Mouse (Mus musculus): ENCODE results near the gene Ralgps1.

Ralgps1 gene

DNA sequence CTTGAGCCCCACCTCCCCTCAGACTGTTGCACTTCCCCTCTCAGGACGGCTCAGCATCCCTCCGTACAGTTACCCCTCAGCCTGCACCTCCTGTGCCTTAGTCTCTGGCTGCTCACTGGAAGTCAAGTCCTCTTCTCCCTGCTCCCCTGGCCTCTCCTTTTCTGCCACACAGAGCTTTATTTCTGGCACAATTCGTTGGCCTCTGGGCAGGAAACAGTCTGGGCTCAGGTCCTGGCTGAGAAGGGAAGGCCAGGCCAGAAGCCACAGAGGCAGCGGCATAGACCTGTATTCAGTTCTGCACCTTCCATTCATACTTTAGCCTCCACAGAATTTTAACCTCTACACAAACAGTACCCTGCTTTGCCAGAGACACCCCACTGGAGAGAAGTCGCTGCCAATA lies 124.4 kb downstream of the Ralgps1 start:
- no peak for DNase-seq (ENCODE audit: extremely low spot score, low read depth, low spot score)

DNA sequence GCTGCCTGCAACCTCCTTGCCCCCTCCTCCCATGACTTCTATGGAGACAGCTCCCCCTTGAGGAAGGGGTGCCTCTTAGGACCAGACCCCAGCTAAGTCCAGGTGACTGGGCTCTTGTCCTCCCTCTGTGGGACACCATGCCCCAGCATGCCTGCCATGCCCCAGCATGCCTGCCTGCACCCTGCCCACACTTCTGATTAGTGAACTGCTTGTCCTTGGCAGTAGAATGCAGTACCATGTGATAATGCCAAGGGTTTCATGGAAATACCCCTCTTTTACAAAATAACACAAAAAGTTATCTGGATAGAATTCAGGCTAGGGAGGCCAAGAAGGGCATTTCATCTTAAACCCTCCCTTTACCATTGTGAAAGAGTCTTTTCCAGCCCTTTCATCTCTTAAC lies 125.9 kb downstream of the Ralgps1 start:
- no peak for DNase-seq (ENCODE audit: extremely low spot score, low read depth, low spot score)

DNA sequence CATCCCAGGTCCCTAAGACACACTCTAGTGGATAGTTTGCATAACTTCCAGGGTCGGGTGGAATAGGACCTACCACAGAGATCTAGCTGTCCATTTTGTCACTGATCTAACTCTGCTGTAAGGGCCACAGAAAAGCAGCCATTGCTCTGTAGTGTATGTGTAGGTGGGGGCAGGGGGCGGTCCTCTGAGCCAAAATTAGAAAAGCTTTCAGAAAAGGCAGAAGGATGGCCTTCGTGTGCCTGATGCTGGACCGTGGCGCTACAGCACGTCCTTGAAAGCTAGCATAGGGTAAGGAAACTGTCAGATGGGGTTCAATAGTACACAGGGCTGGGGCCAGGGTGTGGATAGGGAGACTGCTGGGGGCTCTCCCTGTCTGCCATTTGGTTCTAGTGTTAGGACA lies 126.4 kb downstream of the Ralgps1 start:
- DNase-seq (ENCODE audit: extremely low spot score, low read depth, low spot score): no peak

DNA sequence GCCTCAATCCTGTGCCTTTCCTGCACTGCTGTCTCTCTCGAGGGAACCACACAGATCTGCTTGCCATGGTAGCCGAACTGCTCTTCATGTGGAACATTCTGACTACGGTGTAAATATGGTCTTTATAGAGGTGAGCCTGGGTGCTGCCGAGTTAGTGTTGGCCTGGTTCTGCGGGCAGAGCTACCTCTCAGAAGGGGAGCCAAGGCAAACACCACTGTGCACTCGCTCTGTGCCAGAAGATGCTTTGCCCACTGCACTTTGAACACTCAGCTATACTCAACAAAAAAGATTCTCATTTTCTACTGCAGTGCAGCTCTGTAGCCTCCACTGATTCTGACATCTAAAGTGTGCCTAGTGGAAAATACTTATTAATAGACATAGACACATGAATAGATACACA lies 133.7 kb downstream of the Ralgps1 start:
- DNase-seq (ENCODE audit: extremely low spot score, low read depth, low spot score): no peak

DNA sequence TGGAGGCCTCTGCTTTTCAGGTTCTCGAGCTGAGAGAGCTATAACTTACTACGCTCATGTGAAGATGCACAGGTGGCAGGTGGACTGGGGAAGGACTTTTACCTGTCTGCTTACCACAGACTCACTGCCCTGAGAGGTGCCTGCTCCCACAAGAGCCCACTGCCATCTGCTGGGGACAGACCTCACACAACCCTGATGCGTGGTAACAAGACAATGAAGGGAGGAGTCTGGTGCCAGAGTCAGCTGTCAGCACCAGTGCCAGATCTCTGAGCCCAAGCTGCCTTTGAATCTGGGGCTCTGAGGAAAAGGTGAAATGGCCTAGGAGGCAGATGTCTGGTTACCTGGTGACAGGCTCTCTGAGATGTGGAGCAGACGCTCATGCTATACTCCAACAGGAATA lies 136.4 kb downstream of the Ralgps1 start:
- no peak for DNase-seq (ENCODE audit: extremely low spot score, low read depth, low spot score)

DNA sequence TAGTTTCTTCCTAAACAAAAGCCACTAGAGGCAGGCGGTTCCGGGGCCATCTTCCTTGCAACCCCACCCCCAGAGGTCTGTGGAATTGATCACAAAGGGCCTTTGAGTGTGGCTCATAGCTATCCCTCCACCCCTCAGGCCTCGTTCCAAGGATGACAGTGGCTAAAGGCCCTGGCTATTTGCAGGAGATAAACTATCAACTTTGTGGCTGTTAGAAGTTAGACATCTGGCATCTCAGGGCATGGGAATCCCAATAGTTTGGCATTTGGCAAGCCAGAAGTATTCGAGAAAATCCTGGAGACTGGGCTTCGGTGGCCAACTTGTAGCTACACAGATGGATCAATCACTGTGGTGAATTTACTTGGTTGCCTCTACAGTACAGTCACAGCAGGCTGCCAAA lies 137.4 kb downstream of the Ralgps1 start:
- DNase-seq (ENCODE audit: extremely low spot score, low read depth, low spot score): no peak

DNA sequence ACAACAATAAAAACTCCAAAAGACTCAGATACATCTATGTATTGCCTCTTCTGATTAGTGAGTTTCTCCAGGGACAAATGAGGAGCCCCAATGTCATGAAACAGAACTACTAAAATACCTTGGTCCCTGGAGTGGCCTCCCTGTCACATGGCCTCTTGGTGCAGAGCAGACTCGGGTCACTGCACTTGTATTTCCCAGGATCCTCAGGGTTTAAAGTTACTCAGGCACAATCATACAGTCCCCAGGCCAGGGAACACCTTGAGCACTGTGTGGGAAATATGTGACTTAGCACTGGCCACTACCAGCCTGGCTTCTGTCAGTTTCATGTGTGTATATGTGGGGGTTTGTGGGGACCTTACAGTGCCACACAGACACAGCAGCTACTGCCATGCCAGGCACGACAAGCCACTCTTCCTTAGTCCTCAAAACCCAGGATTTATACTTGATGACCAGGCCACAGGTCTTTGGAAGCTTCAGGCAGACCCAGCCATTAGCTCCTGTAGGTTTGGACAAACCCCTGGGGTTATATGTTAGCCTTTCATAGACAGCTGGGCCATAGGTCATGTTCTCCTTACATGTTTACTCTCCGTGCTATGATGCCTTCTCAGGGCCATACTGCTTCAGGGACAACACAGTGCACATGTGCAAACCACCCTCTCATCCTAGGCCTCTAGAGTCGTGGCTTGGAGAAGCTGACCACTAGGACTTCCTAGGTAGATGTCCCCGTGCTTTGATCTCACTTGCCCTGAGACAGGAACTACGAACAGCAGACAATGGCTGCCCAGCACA lies 138.3 kb downstream of the Ralgps1 start:
- DNase-seq (ENCODE audit: extremely low spot score, low read depth, low spot score): no peak

DNA sequence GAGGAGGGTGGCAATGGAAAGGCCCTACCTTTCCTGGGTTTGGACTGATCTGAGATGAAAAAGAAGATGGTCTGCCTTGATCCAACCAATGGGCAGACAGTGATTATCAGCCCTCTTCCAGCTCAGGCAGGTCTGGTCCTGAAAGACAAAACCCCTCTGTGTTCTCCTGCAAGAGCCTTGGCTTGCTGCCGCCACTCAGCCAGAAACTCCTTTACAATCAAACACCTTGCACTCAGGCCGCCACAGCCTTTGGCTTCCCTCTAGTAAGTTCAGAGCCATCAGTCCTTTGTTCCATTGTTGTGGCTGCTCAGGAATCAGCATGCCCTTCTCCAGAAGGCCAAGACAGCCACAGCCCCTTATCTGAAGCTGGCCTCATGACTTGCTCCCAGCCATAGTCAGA lies 139.5 kb downstream of the Ralgps1 start:
- no peak for DNase-seq (ENCODE audit: extremely low spot score, low read depth, low spot score)

DNA sequence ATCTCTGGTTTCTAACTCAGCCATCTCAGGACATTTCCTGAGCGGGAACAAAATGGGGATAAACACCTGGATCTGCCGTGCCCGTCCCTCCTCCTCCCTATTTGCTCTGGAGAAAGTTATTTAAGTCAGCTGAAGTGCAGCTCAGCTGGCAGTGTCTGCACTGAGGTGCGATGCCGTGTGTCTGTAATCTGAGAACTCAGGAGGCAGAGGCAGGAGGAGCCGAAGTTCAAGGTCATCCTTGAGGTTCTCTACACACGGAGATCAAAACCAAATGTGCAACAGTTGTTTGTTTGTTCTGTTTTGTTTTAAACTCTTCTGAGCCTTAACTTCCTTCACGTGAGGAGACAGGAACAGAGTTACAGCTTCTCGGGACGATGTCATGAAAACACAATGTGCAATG lies 140.6 kb downstream of the Ralgps1 start:
- no peak for DNase-seq (ENCODE audit: extremely low spot score, low read depth, low spot score)

DNA sequence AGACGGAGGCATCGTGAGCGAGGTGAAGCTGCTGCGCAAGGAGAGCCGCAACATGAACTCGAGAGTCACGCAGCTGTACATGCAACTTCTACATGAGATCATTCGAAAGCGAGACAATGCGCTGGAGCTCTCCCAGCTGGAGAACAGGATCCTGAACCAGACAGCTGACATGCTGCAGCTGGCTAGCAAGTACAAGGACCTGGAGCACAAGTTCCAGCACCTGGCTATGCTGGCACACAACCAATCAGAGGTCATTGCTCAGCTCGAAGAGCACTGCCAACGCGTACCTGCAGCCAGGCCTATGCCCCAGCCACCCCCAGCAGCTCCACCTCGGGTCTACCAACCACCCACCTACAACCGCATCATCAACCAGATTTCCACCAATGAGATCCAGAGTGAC lies 142.7 kb downstream of the Ralgps1 start:
- DNase-seq (ENCODE audit: extremely low spot score, low read depth, low spot score): no peak

DNA sequence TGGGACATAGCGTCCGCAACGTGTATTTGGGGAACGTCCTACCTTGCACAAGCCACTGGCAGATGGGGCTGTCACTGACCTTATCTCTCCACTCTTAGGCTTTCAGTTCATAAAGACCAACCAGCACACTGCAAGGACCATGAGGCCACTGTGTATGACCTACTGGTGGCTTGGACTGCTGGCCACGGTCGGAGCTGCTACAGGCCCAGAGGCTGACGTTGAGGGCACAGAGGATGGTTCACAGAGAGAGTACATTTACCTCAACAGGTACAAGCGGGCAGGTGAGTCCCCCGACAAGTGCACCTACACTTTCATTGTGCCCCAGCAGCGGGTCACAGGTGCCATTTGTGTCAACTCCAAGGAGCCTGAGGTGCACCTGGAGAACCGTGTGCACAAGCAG lies 143.2 kb downstream of the Ralgps1 start:
- no peak for DNase-seq (ENCODE audit: extremely low spot score, low read depth, low spot score)

DNA sequence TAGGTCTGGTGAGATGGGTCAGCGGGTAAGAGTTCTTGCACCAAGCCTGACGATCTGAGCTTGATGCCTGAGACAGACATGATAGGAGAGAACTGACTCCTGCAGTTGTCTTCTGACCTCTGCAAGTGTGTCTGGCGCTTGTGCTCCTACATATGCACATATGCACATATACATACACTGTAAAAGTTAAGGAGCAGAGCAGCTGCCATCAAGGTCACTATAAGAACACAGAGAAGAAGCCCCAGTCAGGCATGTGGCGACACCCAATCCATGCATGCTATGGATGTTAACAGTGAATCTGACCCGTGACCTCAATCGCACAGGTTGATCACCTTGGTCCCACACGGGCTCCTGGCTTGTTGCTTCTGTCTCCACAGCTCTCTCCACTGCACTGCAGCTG lies 145.4 kb downstream of the Ralgps1 start:
- no peak for DNase-seq (ENCODE audit: extremely low spot score, low read depth, low spot score)

DNA sequence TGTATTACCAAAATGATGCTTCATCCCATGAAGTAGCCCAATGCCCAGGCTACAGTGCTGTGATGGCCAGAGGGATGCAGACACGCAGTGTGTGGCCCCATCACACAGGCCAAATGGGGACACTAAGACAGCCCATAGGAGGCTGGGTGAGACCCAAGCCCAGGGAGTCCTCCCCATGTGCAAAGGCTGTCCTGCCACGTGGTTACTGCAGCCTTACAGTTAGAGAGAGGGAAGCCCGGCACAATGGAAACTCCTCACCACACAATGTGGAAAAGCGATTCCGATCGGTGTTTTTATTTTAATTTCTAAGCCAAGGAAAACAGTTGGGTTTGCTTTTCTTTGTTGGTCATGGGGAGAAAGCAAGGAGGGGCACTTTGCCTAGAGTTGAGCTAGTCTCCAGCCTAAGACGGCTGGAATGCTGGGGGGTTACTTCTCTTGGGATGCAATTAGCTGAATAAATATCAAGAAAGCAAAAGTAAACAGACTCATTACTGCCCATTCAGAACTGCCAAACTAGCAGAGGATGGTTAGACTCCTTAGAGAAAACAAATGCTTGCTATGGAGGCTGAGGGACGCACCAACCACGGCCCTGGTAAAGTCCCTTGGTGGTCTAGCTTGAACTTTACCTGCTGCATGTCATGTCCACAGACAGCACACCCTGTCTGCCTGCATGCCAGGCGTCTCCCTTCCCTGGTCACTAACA lies 147.5 kb downstream of the Ralgps1 start:
- no peak for DNase-seq (ENCODE audit: extremely low spot score, low read depth, low spot score)

DNA sequence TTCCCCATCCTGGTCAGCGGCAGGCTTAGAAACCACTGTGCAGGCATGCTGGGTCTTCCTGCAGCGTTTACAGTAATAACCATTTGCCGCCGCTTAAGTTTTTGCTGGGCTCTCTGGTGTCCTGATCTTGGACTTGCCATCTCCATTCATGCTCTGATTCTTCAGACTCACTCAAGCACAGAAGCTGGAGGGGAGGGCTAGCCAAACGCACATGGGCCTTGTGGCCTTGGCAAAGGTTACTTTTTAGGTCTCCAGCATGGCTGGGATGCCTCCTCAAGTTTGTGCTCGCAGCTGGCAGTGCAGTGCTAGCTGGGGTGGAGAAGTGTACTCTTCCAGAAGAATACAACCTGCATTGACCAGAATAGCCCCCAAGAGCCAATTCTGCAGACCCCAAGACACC lies 148.8 kb downstream of the Ralgps1 start:
- DNase-seq (ENCODE audit: extremely low spot score, low read depth, low spot score): no peak

DNA sequence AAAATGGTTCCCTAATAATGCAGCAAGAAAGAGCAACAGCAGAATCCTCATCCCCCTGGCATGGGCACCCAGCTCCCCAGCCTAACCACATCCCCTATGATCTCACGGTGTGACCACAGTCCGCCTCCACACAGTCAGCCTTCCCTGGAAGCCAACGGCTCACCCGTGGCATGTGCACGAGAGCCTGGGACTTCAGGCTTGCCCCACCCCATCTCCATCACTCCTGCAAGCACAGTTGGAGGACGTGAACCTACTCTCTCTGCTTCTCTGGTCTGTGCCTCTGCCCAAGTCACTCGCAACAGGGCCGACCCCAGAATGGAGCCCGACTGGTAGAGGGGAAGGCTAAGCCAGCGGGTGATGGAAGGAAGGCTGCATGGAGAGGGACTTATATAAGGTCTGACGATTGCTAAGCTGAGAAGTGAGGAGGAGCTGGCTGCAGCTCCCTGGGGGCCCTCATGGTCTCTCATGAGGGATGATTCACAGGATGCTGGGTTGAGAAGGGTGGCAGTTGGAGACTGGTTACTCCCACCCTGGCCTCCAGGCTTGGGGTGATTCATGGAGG lies 149.9 kb downstream of the Ralgps1 start:
- no peak for DNase-seq (ENCODE audit: extremely low spot score, low read depth, low spot score)

DNA sequence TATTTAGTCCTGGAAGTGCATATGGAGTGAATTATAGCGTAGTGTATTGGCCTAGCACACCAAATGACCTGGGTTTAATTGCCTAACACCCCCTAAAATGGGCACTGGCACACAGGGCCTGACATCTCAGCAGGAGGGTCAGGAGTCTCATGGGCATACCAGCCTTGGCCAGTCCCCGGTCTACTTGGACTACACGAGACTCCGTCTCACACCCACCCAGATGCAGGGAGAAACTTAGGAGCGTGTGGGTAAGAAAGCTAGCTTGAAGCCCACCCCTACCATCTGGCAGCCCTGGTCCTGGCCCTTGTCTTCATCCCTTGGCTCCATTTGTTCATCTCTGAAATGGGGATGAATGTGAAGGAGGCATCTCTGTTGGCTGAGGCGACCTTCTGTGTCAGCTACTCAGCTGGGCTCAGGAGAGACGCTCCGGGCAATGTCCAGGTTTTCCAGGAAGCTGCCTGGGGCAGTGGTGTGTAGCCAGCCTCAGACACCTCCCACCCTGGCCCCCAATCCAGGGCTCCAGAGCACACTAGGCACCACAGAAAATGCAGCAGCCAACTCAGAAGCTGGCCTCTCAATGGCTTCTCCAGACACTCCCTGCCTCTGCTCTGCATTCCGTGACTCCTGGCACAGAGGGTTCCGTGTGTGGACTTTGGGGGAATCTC lies 150.5 kb downstream of the Ralgps1 start:
- no peak for DNase-seq (ENCODE audit: extremely low spot score, low read depth, low spot score)

DNA sequence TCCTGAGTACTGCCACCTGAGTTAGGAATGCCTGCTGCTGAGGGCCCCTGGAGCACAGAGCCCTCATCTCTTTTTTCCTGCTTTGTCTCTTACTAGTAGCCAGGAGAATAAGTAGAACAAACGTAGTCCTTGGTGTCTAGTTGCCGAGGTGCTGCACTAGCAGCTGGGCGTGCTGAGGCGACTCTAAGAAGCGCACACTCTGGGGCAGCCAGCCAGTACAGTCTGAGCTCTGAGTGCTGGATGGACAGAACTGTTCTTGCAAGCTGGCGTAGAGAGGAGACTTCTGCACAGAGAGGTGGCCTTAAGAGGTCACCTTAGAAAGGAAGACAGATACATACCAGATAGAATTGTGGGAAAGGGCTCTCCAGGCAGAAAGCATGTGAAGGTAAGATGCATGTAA lies 151.0 kb downstream of the Ralgps1 start:
- DNase-seq (ENCODE audit: extremely low spot score, low read depth, low spot score): no peak

DNA sequence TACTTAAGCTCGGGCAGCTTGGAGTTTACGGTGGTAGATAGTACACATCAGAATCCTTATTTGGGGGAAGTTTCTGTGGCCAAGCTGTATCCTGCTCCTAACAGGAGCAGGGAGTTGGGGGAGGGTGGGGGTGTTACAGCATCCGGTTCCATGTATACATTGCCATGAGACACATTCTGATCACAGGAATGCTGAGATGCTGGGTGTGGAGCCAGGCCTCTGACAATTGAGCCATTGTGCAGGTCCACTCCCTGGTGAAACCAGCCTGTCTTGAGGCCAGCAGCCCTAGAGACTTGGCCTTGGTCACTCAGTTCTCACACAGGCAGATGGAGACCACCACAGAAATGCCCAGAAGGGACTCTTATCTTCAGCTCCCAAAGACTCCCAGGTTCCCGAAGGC lies 151.6 kb downstream of the Ralgps1 start:
- DNase-seq (ENCODE audit: extremely low spot score, low read depth, low spot score): no peak

DNA sequence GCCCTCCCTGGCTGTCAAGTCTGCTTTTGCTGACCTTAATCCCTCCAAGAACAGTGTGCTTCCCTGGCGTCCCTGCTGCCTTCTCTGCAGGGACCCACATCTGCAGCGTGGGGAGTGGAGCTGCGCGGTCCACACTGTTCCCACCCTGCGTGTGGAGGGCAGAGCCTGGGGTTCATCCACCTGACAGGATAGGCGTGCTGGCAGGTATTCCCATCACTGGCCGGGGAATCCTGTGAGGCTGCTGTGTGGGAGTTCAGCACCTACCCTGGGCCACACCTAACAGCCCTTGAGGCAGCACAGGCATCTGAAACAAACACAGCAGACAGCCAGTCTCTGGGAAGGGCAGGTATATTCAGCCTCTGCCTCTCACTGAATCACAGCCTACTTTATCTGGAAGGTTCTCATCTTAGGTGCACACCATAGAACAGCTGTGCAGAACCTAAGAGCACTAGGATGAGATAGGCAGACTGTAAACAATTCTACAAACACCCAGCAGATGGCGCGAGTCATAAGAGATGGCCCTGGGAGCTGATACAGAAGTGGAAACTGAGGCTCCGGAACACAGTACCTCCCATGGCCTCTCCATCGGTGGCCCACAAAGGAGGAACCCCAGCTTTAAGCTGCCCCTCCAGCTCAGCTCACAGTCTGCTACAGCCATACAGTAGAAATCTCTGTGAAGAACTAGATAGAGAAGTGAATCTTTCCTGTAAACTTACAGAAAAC lies 152.2 kb downstream of the Ralgps1 start:
- no peak for DNase-seq (ENCODE audit: extremely low spot score, low read depth, low spot score)

DNA sequence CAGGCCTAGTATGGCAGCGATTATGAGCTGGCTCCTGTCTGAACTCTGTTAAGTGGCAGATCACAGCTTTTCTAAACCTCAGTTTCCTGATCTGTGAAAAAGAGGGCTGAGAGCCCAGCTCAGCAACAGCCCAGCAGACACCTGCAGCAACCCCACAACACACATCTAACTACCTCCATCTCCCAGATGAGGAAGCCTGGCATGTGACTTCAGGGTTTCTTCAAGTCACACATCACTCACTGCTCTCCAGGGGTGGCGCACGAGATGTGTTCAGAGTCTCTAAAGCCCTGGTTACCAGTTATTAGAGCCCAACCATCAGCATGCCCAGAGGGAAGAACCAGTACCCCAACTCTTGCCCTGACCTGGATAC lies 153.9 kb downstream of the Ralgps1 start:
- DNase-seq (ENCODE audit: extremely low spot score, low read depth, low spot score): no peak

All from hindlimb bud, embryonic 11.5 days (tissue).